Mouse (Mus musculus): ENCODE data around the gene Mettl18. TPM values are rescaled to one million over a fixed set of nuclear protein-coding genes. Genes with fewer than 3 reads are reported as not detected.
"Not testable (repeated sequence)": the region's sequence is repeated elsewhere in the genome, so short reads cannot be mapped to it uniquely, and the experiment has no call there.

The Mettl18 gene
- total RNA-seq, 2 experiments from 2014 or later: 6.9 to 7.8 TPM

- TF ChIP-seq CTCF (conservative IDR thresholded peaks at IDR 0.05): no peak
- no peak for DNase-seq (ENCODE audit: low spot score in 2 of 2)
- Histone ChIP-seq H3K4me3 (no peak overlapping the region), H3K27ac (no peak overlapping the region)
Observed at GRCm38 (mm10) chr1:164014616-164015015, 19.9 kb downstream of the Mettl18 start.

GRCm38 (mm10) chr1:164018221-164018896 is 23.7 kb downstream of the Mettl18 start:
- no peak for TF ChIP-seq CTCF (conservative IDR thresholded peaks at IDR 0.05)
- no peak for DNase-seq (ENCODE audit: low spot score in 2 of 2)
- Histone ChIP-seq H3K27ac (no peak overlapping the region), H3K4me3 (no peak overlapping the region)

GRCm38 (mm10) chr1:164019789-164020188 is 25.1 kb downstream of the Mettl18 start:
- TF ChIP-seq CTCF (conservative IDR thresholded peaks at IDR 0.05): no peak
- Histone ChIP-seq H3K27ac (no peak overlapping the region), H3K4me3 (no peak overlapping the region)
- no peak for DNase-seq (ENCODE audit: low spot score in 2 of 2)

GRCm38 (mm10) chr1:164020746-164021145 is 26.1 kb downstream of the Mettl18 start:
- not testable (repeated sequence) for H3K27ac ChIP-seq; DNase-seq (ENCODE audit: low spot score in 2 of 2); H3K4me3 ChIP-seq

GRCm38 (mm10) chr1:164022106-164022505 is 27.4 kb downstream of the Mettl18 start:
- not testable (repeated sequence) for DNase-seq (ENCODE audit: low spot score in 2 of 2); H3K27ac ChIP-seq; H3K4me3 ChIP-seq

DNA sequence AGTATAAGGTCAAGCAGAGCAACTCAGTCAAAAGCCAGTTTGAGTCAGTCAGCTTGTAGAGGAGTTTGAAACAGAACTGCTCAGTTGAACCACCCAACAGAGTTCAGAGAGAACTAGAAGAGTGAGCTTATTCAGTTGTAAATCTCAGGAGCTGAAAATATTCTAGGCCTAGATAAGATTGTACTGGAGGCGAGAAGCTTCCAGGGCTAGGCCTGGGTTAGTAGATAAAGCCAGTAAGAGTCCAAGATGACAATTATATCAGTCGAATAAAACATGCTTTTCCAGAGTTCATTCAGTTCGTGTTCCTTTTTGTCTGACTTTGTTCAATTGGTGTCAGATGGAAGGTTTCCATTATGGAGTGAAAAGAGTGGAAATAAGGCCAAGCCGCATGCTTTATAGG is 31.0 kb downstream of the Mettl18 start:
- Histone ChIP-seq H3K27ac (no peak overlapping the region), H3K4me3 (no peak overlapping the region)
- TF ChIP-seq CTCF (conservative IDR thresholded peaks at IDR 0.05): no peak
- no peak for DNase-seq (ENCODE audit: low spot score in 2 of 2)

- Histone ChIP-seq H3K4me3 (no peak overlapping the region), H3K27ac (no peak overlapping the region)
- no peak for DNase-seq (ENCODE audit: low spot score in 2 of 2)
- TF ChIP-seq CTCF (conservative IDR thresholded peaks at IDR 0.05): peak; percentile 63
Observed at GRCm38 (mm10) chr1:164027416-164027815, 32.7 kb downstream of the Mettl18 start.

DNA sequence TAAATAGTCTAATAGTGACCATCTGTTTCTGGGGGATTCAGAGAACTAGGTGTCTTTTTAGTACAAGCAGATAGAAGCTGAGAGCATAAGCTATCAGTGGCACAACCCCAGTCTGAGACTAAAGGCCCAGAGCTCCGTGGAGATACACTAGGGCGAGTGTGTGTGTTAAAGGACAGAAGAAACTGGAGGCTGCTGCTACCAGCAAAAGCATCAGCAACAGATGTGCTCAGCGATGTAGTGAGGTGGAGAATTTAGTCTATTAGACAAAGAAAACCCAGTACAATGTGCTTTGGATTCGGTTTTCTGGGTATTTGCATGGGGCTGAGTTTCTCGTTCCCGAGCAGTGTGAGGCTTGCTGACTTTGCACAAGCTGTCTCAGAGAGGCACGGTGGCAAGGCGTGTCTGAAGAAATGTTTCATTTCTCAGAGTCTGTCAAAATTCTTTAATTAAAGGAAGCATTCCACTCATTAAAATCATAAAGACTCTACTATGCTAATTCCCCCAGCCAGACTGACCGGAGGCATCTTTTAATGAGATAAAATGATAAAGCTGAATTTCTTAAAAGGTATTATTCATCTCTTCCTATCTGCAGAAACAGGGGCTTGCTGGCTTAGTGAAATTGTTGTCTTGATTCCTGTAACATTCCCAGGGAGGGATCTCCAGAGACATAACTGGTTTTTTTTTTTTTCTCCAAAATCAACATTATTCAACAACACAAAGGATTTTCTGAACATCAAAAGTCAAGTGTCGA is 45.9 kb downstream of the Mettl18 start:
- Histone ChIP-seq H3K4me3 (no peak overlapping the region), H3K27ac (no peak overlapping the region)
- DNase-seq (ENCODE audit: low spot score in 2 of 2): no peak
- no peak for TF ChIP-seq CTCF (conservative IDR thresholded peaks at IDR 0.05)

- DNase-seq (ENCODE audit: low spot score in 2 of 2): no peak
- H3K4me3 ChIP-seq: no peak overlapping the region
- no peak overlapping the region for H3K27ac ChIP-seq
- no peak for TF ChIP-seq CTCF (conservative IDR thresholded peaks at IDR 0.05)
Observed at GRCm38 (mm10) chr1:164043549-164043948, 48.9 kb downstream of the Mettl18 start.

Other genes with a start within 250 kb of the Mettl18 start
- gene Kifap3, start 215.3 kb upstream of the Mettl18 start, total RNA-seq (2021): 100 to 1,000 TPM; 168 to 180 TPM
- gene Scyl3, start 65.8 kb upstream of the Mettl18 start, total RNA-seq (2021): 10 to 100 TPM; 22.1 to 22.9 TPM
- under 1 TPM; 0.66 to 0.95 TPM for gene BC055324, start 93 bp upstream of the Mettl18 start, total RNA-seq (2021)
- gene Sele, start 53.3 kb downstream of the Mettl18 start, total RNA-seq (2021): not detected
- gene Sell, start 67.1 kb downstream of the Mettl18 start, total RNA-seq (2021): under 1 TPM in 1 of 2 experiments, not detected in 1; 0.07 TPM
- not detected for gene Selp, start 120.4 kb downstream of the Mettl18 start, total RNA-seq (2021)
- gene F5, start 156.9 kb downstream of the Mettl18 start, total RNA-seq (2021): under 1 TPM; 0.37 to 0.92 TPM